Mouse (Mus musculus): ENCODE measurements around the gene Klhl10.

The Klhl10 gene

GRCm38 (mm10) chr11:100462699-100463098 lies 21.0 kb downstream of the Klhl10 start:
- DNase-seq (ENCODE audit: low spot score): no peak

GRCm38 (mm10) chr11:100465229-100465792 lies 23.6 kb downstream of the Klhl10 start:
- no peak for DNase-seq (ENCODE audit: low spot score)

- DNase-seq (ENCODE audit: low spot score): no peak
These were observed 24.1 kb downstream of the Klhl10 start for GRCm38 (mm10) chr11:100465833-100466232.

- no peak for DNase-seq (ENCODE audit: low spot score)
These were observed 29.9 kb downstream of the Klhl10 start for GRCm38 (mm10) chr11:100471352-100472196.

- DNase-seq (ENCODE audit: low spot score): peak; percentile 93
These were observed 30.6 kb downstream of the Klhl10 start, which contains the start of gene Klhl11 for GRCm38 (mm10) chr11:100472197-100472934. TSS of gene Klhl11 (minus strand) at chr11:100472741.

GRCm38 (mm10) chr11:100472935-100473295 lies 31.2 kb downstream of the Klhl10 start:
- DNase-seq (ENCODE audit: low spot score): no peak

- DNase-seq (ENCODE audit: low spot score): no peak
These were observed 34.6 kb downstream of the Klhl10 start for GRCm38 (mm10) chr11:100476281-100476680.

GRCm38 (mm10) chr11:100479152-100479551 lies 37.4 kb downstream of the Klhl10 start:
- no peak for DNase-seq (ENCODE audit: low spot score)

- DNase-seq (ENCODE audit: low spot score): no peak
These were observed 42.7 kb downstream of the Klhl10 start for GRCm38 (mm10) chr11:100484461-100484860.

GRCm38 (mm10) chr11:100485801-100486538 lies 44.3 kb downstream of the Klhl10 start:
- no peak for DNase-seq (ENCODE audit: low spot score)

- no peak for DNase-seq (ENCODE audit: low spot score)
These were observed 49.2 kb downstream of the Klhl10 start for GRCm38 (mm10) chr11:100490951-100491350.

- DNase-seq (ENCODE audit: low spot score): no peak
These were observed 52.1 kb downstream of the Klhl10 start for GRCm38 (mm10) chr11:100493771-100494170.

GRCm38 (mm10) chr11:100500241-100500640 lies 58.5 kb downstream of the Klhl10 start:
- DNase-seq (ENCODE audit: low spot score): no peak

- DNase-seq (ENCODE audit: low spot score): no peak
These were observed 58.9 kb downstream of the Klhl10 start for GRCm38 (mm10) chr11:100500651-100501050.

GRCm38 (mm10) chr11:100501321-100501720 lies 59.6 kb downstream of the Klhl10 start:
- no peak for DNase-seq (ENCODE audit: low spot score)

- no peak for DNase-seq (ENCODE audit: low spot score)
These were observed 63.4 kb downstream of the Klhl10 start for GRCm38 (mm10) chr11:100504990-100505660.

- no peak for DNase-seq (ENCODE audit: low spot score)
These were observed 64.3 kb downstream of the Klhl10 start for GRCm38 (mm10) chr11:100505997-100506396.

Measured in testis, postnatal 14 days (tissue).